Mouse (Mus musculus) ES-E14 (cell line): ENCODE measurements around the gene Tmem176a.

ENCODE experiments used
- CHD2 ChIP-seq: IDR thresholded peaks from 2 replicates; pipeline ENCODE4 v1.6.1; 2014; ENCODE audit warnings: mild to moderate bottlenecking, low read depth, low read length, inconsistent platforms
- ZC3H11A ChIP-seq: IDR thresholded peaks from 2 replicates; pipeline ENCODE4 v1.6.1; 2012; ENCODE audit warnings: low read depth, mild to moderate bottlenecking, inconsistent platforms, low read length, borderline replicate concordance
- ZNF384 ChIP-seq: IDR thresholded peaks from 2 replicates; pipeline ENCODE4 v1.6.1; 2012; ENCODE audit warnings: low read depth, low read length, inconsistent platforms

GRCm38 (mm10) chr6:48895941-48896340 lies 55.2 kb downstream of the Tmem176a start:
- TF ChIP-seq ZC3H11A = no peak
- TF ChIP-seq ZNF384 = no peak
- TF ChIP-seq CHD2 = no peak
